Mouse (Mus musculus): ENCODE measurements around the gene Lama5. TPM values are rescaled to one million over a fixed set of nuclear protein-coding genes. Genes with fewer than 3 reads are reported as not detected.
"Not testable (repeated sequence)": the region's sequence is repeated elsewhere in the genome, so short reads cannot be mapped to it uniquely, and the experiment has no call there.

Gene Lama5
- polyA plus RNA-seq, 1 experiment from 2014 or later = 1.9 TPM

DNA sequence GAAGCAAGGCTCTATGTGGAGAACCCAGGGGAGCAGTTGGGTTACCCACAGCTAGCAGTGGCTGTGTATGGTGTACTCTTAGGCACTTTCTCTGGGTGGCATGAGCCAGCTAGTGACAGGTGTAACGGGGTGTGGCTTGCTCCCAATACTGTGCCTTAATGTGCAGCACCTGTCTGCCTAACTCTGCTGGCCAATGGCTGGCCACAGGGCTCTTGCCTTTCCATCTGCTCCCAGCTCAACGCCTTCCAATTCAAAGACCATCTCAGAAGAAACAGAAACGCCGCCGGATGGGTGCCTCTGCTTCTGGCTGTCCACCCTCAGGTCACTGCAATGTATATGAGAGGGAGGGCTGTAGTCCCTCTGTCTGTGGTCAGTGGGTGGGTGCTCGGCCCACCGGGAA lies 36.2 kb upstream of the Lama5 start:
- WGBS (ENCODE audit: insufficient replicate concordance) = 82% methylated on average over 7 of the region's 7 CpGs
- ATAC-seq (ENCODE audit: low read depth) = no peak

DNA sequence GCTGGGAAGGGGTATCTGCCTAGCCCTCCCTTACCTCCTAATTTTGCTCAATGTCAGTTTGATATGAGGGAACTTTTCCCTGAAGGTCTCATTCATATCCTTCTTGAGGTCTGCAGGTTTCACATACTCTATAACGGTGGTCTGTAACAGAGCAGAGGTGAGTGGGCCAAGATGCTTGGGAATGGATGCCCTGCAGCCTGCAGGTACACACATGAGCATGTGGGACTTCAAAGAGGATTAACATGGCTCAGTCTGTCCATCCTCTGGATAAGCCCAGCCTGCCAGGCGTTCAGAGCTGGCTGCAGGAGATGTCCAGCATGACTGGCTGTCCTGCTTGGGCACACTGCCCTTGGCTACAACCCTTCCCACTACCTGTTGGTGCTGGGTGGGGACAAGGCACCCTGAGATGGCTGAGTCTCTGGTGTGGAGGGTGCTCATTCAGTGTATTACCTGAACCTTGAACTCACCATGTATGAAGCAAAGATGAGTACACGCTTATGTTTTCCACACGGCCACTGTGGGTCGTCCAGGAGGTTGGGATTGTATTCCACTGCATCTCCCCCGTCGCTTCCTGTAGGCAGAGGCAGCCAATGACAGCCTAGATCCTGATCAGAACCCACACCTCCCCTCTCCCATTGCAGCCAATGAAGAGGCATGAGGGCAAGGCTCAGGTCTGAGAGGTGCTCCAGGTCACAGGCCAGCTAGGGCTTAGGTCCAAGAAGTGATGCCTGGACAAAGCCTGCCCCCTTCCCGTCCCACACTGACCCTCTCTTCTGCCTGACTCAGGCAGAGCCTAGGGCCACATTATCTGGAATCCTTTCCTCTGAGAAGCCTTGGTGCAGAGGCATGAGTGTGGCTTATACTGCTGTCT lies 35.2 kb upstream of the Lama5 start:
- Histone ChIP-seq H3K4me1 (replicated peaks) (peaks cover 32% of the 10 kb centered on the region), H3K27ac (no peak overlapping the region)

More for the DNA sequence above, 36.2 kb upstream of the Lama5 start:
- peaks cover 21% of the 10 kb centered on the region for H3K4me1 ChIP-seq (replicated peaks)
- no peak overlapping the region for H3K4me3 ChIP-seq (replicated peaks)
- DNase-seq = no peak
- H3K36me3 ChIP-seq = peaks cover 74% of the 10 kb centered on the region
- no peaks in the 10 kb centered on the region for H3K27me3 ChIP-seq
- no peaks in the 10 kb centered on the region for H3K9me3 ChIP-seq (replicated peaks)
- no peak overlapping the region for H3K27ac ChIP-seq
- H3K4me2 ChIP-seq = no peak overlapping the region
- no peak overlapping the region for H3K9ac ChIP-seq

DNA sequence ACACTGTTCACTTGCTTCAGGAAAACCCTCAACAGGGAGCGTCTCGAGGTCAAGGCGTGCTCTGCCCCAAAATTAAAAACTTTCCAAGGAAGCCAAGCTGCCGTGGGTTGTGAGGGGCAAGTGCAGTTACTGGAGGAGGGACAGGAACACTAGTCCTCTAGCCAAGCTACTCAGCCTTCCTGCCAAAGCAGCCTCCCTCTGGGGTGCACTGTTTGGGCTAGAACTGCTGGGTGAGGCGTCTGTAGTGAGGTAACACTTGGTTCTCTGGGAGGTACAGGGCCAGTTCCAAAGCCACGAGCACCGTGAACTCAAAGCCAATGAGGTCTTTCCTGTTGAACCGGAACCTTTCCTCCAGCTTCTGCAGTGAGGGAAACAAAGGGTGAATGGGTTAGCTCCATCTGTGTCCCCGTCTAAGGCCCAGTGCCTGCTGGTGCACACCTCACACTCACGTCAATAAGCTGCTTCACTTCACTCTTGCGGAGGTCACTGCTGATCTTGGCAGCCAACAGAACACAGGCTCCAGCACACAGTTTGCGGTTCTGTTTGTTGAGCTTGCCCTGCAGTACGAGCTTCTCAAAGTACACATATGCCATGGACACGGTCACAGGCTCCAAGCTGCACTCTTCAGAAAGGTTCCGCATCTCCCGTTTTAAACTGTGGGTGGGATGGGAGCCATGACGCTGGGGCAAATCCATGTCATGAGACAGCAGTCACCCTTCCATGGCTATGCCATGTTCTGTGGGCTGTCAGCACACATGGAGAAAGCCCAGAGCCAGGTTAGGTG lies 34.4 kb upstream of the Lama5 start:
- 65% methylated on average over 17 of the region's 17 CpGs for WGBS (ENCODE audit: insufficient replicate concordance)
- H3K4me1 ChIP-seq (replicated peaks) = peaks cover 38% of the 10 kb centered on the region
- not testable (repeated sequence) for H3K9me3 ChIP-seq (replicated peaks); H3K27me3 ChIP-seq; H3K9ac ChIP-seq; DNase-seq; H3K4me2 ChIP-seq; ATAC-seq (ENCODE audit: low read depth); H3K4me3 ChIP-seq (replicated peaks)
- peaks cover 68% of the 10 kb centered on the region for H3K36me3 ChIP-seq
- peak overlapping the region; percentile 18; the same call in 1 of the 2 replicates for H3K27ac ChIP-seq

More for the DNA sequence above, 35.2 kb upstream of the Lama5 start:
- H3K4me3 ChIP-seq (replicated peaks) = no peak overlapping the region
- ATAC-seq (ENCODE audit: low read depth) (no peak), DNase-seq (no peak)
- no peak overlapping the region for H3K4me2 ChIP-seq
- WGBS (ENCODE audit: insufficient replicate concordance) = 67% methylated on average over 8 of the region's 8 CpGs
- H3K9ac ChIP-seq = no peak overlapping the region
- no peaks in the 10 kb centered on the region for H3K9me3 ChIP-seq (replicated peaks)
- H3K27me3 ChIP-seq = no peaks in the 10 kb centered on the region
- H3K36me3 ChIP-seq = peaks cover 71% of the 10 kb centered on the region

DNA sequence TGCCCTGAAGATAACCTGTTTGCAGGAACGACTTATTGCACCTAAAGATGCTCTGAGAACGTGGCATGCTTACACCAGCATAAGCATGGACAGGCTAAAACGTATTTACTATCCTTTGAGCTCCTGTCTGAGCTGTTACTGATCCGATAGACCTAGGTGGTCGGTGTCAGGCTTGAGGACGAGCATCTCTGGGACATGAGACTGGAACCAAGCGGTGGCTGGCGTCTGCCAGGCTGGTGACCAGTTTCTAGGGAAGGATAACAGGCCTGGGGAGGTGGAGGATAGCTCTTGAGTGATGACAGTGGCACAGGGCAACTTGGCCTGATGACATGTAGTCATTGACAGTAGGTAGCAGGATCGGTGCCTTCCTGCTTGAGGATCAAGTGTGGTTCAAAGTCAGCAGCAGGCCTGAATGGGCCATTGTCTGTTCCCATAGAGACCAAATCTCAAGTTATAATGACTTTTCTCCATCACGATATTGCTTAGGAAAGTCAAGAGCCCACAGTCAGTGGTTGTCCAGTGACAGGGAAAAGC lies 33.4 kb upstream of the Lama5 start:
- not testable (repeated sequence) for H3K27ac ChIP-seq; ATAC-seq (ENCODE audit: low read depth); DNase-seq; H3K9me3 ChIP-seq (replicated peaks); H3K27me3 ChIP-seq
- Histone ChIP-seq H3K4me1 (replicated peaks) (peaks cover 38% of the 10 kb centered on the region), H3K4me3 (replicated peaks) (peak overlapping the region; percentile 93; the same call in 1 of the 2 replicates), H3K9ac (0 out of 2 replicates have a peak overlapping the region, but pooled peaks have one; percentile 93), H3K36me3 (peaks cover 60% of the 10 kb centered on the region), H3K4me2 (peak overlapping the region; percentile 96; the same call in 1 of the 2 replicates)
- WGBS (ENCODE audit: insufficient replicate concordance) = 66% methylated on average over 10 of the region's 10 CpGs

DNA sequence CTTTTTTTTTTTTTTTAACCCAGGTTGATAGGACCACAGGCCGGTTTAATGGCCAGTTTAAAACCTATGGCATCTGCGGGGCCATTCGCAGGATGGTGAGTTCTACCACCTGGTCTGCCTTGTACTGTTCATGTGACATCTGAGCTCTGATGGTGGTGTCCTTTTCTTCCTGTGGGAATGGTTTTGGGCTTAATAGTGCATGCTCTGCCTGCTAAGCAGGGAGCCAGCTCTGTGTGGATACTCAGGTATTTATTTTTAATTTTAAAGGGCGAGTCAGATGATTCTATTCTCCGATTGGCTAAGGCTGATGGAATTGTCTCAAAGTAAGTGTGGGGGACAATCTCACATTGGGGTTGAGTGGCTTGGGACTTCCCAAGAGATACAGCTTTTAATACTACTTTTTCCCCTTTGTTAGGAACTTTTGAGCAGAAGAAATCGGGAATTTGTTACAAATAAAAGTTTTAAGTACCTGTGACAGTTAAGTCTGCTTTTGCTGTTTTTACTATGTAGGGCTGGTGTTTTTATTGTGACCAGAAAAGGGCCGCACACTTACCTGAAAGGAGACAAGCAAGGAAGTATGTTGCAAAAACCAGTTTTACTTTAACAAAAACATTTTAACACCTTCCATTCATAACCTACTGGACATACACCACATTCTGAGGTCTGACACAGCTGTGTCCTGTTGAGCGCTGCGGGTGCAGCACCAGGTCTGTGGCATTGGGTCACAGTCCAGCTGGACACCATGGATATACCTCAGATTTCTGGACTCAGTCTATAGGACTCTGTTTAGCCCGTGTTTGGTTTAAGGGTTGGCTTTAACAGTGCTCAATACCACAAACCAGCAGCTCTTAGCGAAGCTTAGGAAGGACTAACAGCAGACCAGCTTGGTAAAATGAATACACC lies 32.6 kb upstream of the Lama5 start:
- Histone ChIP-seq H3K4me2 (peak overlapping the region; percentile 96), H3K4me1 (replicated peaks) (peaks cover 38% of the 10 kb centered on the region), H3K36me3 (peaks cover 54% of the 10 kb centered on the region), H3K27me3 (no peaks in the 10 kb centered on the region), H3K9me3 (replicated peaks) (no peaks in the 10 kb centered on the region), H3K27ac (peak overlapping the region; percentile 81), H3K9ac (peak overlapping the region; percentile 93), H3K4me3 (replicated peaks) (peak overlapping the region; percentile 93)
- ATAC-seq (ENCODE audit: low read depth) (no peak), DNase-seq (no peak)
- WGBS (ENCODE audit: insufficient replicate concordance) = 34% methylated on average over 11 of the region's 11 CpGs

DNA sequence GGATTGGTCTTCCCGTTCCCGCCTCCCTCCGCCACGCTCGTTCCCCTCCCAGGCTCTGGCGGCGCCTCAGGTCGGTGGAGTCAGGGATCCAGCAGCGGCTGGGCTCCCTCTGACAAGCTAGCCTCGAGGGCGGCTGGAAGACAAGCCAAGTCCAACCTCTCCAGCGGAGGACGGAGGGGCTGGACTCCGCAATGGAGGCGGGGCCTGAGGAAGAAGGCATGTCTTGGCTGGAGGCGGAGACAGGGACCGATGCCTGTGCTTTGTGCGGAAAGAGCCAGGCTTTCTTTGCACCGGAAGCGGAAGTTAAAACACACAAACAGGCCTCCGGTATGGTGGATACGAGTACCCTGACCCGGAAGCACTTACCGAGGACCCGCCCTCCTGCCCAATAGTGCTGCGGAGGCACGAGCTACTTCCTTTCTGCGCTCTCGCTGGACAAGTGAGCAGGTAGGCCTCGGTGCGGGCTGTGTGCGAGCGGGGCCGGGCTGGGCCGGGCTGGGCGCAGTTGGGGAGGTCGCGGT lies 31.4 kb upstream of the Lama5 start, which contains the start of gene Rps21:
TSS of gene Rps21 (plus strand) at position 377 of the 521 bp plus-strand sequence.
- Histone ChIP-seq H3K4me3 (replicated peaks) (peak within 1 kb of the TSS; percentile 93), H3K4me1 (replicated peaks) (peaks cover 38% of the 10 kb centered on the region), H3K27me3 (no peaks in the 10 kb centered on the region), H3K36me3 (peaks cover 42% of the 10 kb centered on the region), H3K9me3 (replicated peaks) (no peaks in the 10 kb centered on the region), H3K27ac (peak within 1 kb of the TSS; percentile 84), H3K4me2 (peak within 1 kb of the TSS; percentile 96), H3K9ac (peak within 1 kb of the TSS; percentile 93)
- peak; percentile 94 for ATAC-seq (ENCODE audit: low read depth)
- under 1% methylated on average over 38 of the region's 38 CpGs for WGBS (ENCODE audit: insufficient replicate concordance)
- peak; percentile 99 for DNase-seq

DNA sequence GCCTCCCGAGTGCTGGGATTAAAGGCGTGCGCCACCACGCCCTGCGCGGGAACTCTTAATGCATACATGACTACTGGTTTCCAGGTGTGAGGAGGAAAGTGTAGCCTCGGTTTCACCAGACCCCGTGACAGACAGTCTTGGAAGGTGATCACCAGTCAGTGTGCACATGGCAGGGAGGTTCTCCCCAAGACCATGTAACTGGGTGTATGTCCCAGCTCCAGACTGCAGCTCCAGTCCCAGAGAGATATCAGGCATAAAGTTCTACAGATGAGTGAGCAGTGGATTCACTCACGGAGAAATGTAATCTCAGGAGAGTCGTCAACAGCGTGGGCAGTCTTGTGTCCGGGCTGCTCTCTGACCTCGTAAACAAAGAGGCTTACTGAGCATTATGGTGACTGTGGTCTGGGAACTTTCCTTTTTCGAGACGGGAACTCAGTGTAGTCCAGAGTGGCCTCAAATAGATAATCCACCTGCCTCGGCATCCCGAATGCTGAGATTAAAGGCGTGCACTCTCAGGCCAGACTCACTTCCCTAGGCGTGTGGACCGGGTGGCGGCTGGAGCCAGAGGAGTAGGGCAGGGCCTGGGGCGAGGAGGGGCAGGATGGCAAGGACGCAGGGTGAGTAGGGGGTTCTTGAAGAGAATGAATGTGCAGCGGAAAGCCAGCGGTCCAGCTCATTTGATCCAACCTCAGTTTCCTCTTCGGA lies 30.8 kb upstream of the Lama5 start:
- Histone ChIP-seq H3K27me3 (no peaks in the 10 kb centered on the region), H3K4me2 (peak overlapping the region; percentile 96), H3K27ac (peak overlapping the region; percentile 84), H3K36me3 (peaks cover 37% of the 10 kb centered on the region), H3K4me3 (replicated peaks) (peak overlapping the region; percentile 93), H3K9ac (peak overlapping the region; percentile 78), H3K4me1 (replicated peaks) (peaks cover 38% of the 10 kb centered on the region), H3K9me3 (replicated peaks) (no peaks in the 10 kb centered on the region)
- peak; percentile 41 for ATAC-seq (ENCODE audit: low read depth)
- no peak for DNase-seq
- WGBS (ENCODE audit: insufficient replicate concordance) = 16% methylated on average over 26 of the region's 26 CpGs

DNA sequence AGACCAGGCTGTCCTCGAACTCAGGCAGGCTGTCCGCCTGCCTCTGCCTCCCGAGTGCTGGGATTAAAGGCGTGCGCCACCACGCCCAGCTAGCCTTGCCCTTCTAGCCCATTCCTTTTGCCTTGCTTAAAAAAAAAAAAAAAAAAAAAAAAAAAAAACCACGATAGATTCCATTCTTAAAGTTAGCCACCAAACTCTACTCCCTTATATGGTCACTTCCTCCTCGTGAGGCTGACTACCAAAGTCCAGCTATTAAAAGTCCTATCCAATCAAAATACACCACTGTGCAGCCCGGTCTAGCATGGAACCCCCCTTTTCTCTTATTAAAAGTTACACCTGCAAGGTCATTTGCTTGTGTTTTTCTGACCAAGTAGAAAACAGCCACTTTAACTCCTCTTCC lies 30.0 kb upstream of the Lama5 start:
- peaks cover 38% of the 10 kb centered on the region for H3K4me1 ChIP-seq (replicated peaks)
- no peaks in the 10 kb centered on the region for H3K9me3 ChIP-seq (replicated peaks)
- ATAC-seq (ENCODE audit: low read depth) (no peak), DNase-seq (no peak)
- WGBS (ENCODE audit: insufficient replicate concordance) = 66% methylated on average over 9 of the region's 9 CpGs
- peak overlapping the region; percentile 96 for H3K4me2 ChIP-seq
- peak overlapping the region; percentile 78; the same call in 1 of the 2 replicates for H3K9ac ChIP-seq
- peak overlapping the region; percentile 93 for H3K4me3 ChIP-seq (replicated peaks)
- peak overlapping the region; percentile 84 for H3K27ac ChIP-seq
- H3K36me3 ChIP-seq = peaks cover 29% of the 10 kb centered on the region
- no peaks in the 10 kb centered on the region for H3K27me3 ChIP-seq

DNA sequence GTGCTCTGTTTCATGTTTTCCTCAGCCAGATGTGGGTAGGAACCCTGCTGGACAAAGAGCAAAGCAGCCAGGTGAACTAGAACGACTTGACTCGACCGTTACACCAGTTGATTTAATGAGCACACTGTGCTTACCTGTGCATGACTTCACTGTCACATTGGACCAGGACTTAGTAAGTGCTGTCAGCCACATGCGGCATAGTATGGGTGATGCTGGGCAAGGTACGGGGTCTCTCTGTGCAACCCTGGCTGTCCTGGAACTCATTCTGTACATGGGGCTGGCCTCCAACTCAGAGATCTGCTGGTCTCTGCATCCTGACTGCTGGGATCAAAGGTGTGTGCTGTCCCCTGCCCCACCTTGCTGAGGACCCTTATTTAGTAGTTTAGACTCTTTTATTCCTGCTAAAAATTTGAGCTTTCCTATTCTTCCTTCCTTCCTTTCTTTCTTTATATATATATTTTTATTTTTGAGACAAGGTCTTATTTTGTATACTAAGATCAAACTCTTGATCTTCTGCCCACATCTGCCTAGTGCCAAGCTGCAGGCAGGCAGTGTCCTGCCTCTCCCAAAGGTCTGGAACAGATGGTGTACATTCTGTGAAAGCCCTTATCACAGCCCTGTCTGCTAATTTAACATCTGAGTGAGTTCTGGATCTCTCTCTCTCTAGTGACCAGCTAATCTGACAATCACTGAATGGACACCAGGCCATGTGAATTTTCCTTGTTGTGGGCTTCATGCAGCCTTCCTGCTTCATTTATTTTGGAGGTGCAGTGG lies 29.0 kb upstream of the Lama5 start:
- H3K27ac ChIP-seq = no peak overlapping the region
- H3K4me2 ChIP-seq = no peak overlapping the region
- H3K4me1 ChIP-seq (replicated peaks) = peaks cover 40% of the 10 kb centered on the region
- ATAC-seq (ENCODE audit: low read depth) (no peak), DNase-seq (no peak)
- no peak overlapping the region for H3K4me3 ChIP-seq (replicated peaks)
- 81% methylated on average over 5 of the region's 5 CpGs for WGBS (ENCODE audit: insufficient replicate concordance)
- H3K27me3 ChIP-seq = no peaks in the 10 kb centered on the region
- H3K9ac ChIP-seq = no peak overlapping the region
- peaks cover 19% of the 10 kb centered on the region for H3K36me3 ChIP-seq
- H3K9me3 ChIP-seq (replicated peaks) = no peaks in the 10 kb centered on the region

All from liver, embryonic 13.5 days (tissue).